Mouse (Mus musculus) c-Kit-positive CD71-negative TER-119-negative erythroid progenitor cells, embryonic 14.5 days (primary cell): Measurements from ENCODE around the gene Nmt1.

Experiments
- DNase-seq: peaks from one replicate; pipeline ENCODE4 v3.0.0-alpha.2; 2013; ENCODE audit warnings: low read depth

Gene Nmt1

DNA sequence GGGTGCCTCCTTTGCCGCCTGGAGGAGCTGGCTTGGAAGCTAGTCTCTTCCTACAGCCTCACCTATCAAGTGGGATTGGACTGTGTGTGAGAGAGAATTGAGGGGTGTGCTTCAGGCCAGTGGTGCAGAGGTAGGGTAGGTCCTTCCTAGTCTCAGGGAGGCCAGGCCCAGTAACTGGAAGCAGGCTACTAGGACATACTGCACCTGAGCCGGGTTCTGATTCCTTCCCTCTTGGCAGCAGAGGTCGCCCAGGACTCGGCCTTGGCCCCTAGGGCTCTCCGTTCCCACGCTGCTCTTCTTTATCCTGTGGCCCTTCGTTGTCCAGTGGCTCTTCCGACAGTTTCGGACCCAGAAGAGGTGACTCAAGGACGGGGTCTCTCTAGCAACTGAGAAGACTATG, 83.3 kb downstream of the Nmt1 start:
- DNase-seq: no peak

DNA sequence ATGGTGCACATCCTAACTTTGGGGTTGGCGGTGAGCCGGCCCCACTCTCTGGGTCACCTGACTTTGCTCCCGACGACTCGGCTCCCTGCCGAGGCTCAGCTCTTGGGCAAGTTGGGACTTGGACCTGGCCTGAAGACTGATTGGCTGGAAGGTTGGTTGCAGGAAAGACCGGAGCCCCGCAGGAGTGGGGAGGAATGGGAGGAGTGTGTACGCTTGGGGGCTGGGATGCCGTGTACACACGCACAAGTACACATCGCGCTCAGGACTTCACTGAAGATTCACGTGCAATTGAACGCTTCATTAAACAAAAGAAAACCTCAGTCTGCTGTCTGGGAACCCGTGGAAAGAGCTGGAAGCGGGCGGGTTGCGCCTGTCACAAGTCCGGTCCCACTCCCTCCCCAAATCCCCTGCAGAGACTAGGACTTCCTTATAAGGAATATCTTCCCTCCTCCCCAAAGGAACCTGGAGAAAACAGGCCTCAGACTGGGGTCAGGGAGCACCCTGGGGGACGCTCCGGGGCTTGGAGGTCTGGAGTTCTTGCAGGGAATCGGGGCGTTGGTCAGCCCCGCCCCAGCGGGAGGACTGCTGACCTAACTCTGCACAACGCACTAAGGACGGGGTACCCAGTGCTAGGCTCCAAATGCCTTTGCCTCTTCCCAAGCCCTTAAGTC, 84.0 kb downstream of the Nmt1 start:
- DNase-seq: no peak

DNA sequence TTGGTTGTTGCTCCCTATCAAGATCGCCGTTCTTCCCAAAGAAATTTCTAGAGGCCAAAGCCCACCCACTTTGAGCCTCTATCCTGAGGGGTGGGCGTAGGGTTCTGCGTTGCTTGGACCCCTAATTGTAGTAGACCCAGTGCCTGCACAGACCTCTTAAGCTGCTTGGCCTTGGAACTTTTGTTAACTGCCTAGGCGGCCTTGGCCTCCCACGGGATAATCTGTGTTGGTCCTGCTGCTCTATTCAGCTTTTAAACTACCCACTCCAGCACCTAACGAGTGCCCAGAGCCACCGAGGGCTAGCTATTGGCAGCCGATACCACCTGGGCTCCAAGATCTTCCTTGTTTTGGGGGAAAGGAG, 84.5 kb downstream of the Nmt1 start:
- no peak for DNase-seq

DNA sequence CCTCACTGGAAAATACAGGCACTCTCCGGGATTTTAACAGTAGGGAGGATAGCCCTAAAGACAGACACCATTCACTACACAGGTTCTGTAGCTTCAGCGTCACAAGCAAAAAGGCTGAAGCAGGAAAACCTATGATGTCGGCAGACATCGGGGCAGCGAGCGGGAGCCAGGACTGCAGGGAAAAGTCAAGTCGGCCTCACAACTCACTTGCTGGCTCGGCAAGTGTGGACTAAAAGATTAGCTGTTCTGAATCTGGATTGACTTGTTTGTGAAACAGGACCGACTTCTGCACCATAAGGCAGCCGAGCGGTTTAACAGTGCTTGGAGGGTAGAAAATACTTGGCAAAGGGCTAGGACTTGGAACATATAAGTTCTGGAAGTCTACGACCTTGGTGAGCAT, 85.0 kb downstream of the Nmt1 start:
- DNase-seq: no peak

DNA sequence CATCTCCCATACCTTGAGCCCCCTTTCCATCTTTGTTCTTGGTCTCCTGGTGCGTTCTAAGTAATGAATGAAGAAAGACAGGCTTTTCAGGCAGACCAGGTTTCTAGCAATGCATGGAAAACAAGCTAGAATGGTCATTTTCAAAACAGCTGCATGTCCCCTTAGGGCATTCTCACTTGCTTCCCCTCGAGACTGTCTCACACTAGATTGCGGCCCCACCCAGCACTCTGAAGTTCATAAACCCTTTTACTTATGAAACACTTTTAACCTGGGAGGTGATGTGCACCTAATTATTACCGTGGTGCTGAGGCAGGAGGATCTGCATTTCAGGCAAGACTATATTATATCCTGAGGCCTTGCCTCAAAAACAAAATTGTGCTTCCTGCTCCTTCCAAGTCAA, 85.8 kb downstream of the Nmt1 start:
- DNase-seq: no peak

DNA sequence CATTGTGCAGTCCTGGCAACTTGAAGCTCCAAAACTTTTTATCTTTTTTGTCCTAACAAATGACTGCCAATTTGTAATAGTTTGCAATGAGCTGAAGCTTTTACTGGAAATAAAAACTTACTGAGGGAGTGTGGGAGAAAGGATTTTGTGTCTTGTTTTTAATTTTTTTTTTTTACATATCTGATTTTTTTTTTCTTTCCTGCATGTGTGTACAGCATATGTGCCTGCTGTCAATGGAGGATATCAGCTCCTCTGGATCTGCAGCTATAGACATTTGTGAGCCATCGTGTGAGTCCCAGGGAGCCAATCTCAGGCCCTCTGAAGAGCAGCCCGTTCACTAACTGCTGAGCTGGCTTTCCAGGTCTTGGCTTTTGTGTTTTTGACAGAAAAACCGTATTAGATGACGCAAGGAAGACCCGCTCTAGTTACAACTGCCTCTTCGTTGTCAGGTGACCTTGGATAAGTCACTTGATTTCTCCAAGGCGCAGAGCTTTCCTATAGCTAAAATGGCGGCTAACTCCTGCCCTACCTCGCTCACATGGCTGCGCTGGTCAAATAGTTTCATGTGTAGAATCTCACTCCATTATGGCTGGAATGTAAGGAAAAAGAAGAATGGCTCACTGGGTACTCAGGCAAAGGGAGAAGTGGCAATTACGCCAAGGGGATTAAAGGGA, 86.4 kb downstream of the Nmt1 start:
- DNase-seq: no peak

DNA sequence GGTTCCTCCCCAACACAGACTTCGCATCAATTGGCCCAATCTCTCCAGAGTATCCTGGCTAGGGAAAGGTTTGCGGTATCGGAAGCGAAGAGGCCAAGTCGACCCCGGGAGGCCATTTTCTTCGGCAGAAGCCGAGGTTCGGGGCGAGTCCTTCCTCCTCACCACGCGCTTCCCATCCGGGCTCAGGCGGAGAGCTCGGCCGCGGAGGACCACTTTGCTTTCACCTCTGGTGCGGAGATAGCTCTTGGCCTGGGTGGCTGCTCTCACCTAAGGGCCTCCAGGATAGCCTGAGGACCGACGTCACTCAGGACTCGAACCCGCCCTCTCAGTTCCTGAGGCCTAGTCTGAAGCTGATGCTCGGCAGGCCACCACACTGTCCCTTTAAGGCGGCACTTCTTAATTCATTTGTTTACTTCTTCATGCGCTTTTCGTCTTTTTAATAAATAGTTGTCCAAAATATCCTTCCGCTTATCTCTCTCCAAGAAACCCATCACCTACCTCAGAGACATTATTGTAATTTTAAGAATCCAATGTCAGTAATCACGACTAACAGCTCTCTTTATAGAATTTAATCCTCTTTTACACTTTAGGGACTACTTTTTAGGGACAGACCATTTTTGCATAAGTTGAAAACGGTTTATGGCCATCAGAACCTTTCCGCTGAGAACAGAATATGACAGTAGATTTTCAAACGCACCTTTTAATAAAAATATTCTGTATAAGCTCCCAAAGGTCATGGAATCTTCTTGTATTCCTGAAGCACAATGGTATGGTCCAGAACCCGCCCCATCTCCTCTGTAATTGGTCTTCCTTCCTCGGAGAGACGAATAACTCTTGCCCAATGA, 87.4 kb downstream of the Nmt1 start:
- DNase-seq: peak; percentile 63

DNA sequence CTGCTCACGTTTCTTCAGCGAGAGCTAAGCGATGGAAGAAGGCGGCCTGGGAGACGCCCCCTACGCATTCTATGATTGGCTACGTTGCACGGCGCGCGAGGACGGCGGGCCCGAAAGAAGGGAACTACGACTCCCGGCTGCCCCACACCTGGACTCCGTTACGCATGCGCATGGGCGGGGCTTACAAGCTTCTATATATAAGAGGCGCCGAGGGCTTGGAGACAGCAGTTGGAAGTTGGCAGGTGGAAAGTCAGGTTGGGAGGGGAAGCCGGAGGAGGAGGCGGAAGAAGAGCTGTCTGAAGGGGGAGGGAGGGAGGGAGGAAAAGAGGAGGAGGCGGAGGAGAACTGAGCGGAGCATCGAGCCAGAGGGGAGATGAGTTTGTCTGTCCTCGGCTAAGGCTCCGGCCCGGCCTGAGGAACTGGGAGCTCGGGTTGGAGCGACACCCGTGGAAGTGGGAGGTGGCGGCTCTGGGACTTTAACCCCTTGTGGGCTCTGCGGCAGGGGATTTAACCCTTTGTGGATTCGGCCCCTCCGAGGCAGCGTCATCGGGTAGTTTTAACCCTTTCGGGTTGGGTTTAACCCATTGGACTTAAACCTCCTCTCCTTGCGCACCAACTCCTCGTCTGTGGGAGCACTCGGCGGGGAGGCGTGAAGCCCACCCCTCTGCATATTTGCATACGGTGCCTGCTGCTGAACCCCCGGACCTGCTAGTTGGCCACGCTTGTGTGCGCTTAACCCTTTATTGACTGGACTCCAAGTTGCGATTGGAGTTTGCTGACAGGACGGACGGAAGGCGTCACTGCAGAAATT, 88.2 kb downstream of the Nmt1 start, which contains the start of gene Hexim1:
TSS of gene Hexim1 (plus strand) at position 224 of the 811 bp plus-strand sequence.
- DNase-seq: peak; percentile 99

DNA sequence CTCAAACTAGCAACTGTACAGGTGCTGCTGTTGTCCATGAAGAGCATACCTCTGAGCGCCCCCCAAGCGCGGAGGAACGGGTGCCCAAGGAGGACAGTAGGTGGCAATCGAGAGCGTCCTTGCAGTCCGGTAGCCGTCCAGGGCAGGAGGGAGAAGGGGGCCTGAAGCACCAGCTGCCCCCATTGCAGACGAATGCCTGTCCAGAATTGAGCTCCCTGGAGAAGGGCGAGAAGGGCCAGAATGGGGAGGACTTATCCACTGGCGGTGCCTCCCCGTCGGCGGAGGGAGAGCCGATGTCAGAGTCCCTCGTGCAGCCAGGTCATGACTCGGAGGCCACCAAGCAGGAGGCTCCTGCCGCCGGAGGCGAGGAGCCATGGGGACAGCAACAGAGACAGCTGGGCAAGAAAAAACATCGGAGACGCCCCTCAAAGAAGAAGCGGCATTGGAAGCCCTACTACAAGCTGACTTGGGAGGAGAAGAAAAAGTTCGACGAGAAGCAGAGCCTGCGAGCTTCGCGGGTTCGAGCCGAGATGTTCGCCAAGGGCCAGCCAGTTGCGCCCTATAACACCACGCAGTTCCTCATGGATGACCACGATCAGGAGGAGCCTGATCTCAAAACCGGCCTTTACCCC, 89.1 kb downstream of the Nmt1 start:
- peak; percentile 63 for DNase-seq

DNA sequence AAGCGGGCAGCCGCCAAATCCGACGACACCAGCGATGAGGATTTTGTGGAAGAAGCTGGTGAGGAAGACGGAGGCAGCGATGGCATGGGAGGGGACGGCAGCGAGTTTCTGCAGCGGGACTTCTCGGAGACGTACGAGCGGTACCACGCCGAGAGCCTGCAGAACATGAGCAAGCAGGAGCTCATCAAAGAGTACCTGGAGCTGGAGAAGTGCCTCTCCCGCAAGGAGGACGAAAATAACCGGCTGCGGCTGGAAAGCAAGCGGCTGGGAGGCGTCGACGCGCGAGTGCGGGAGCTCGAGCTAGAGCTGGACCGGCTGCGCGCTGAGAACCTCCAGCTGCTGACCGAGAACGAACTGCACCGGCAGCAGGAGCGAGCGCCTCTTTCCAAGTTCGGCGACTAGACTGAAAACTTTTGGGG, 89.6 kb downstream of the Nmt1 start:
- no peak for DNase-seq
